ENCODE assay signal across 20 mouse cellular contexts in the genomic region with DNA sequence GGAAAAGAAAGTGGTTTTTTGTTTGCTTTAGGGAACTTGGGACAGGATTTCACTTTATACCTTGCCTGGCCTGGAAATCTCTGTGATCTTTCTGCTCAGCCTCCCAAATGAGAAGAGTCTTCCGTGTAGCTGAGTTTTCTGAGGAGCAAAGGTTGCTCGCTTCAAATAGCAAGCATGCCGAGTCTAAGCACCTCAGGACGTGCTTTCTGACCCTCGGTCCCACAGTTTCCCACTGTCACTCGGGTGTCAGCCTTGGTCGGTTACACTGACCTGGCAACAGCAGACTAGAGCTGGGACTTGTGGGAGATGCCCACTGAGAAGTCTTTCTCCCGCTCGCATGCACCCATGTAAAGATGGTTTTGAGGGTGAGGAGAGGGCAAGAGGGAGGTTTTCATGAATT. TPM values are rescaled to one million over a fixed set of nuclear protein-coding genes. Genes with fewer than 3 reads are reported as not detected.
"Had no signal": no experiment of that assay in that cellular context is flagged by ENCODE, and none has a peak within 500 bp of the region (broad histone marks: within the 10 kb centered on the region; RNA-seq: fewer than 3 reads in every experiment).

No protein-coding gene starts in this region.

- DNase-seq: layer of hippocampus, postnatal 36 days; left cerebral cortex, postnatal 4 days; liver, postnatal 0 days; lung, embryonic 14.5 days; thymus, adult 2 months; thymus, postnatal 25 days had no signal

- H3K27ac ChIP-seq: intestine, embryonic 15.5 days; kidney, postnatal 0 days; left cerebral cortex, adult 2 months; limb, embryonic 12.5 days; limb, embryonic 15.5 days; liver, embryonic 14.5 days; macrophage; midbrain, embryonic 12.5 days; midbrain, embryonic 15.5 days; neural tube, embryonic 12.5 days; stomach, postnatal 0 days had no signal

- H3K27me3 ChIP-seq: intestine, embryonic 15.5 days; limb, embryonic 12.5 days; limb, embryonic 15.5 days; midbrain, embryonic 12.5 days; midbrain, embryonic 15.5 days; neural tube, embryonic 12.5 days had no signal

- H3K4me2 ChIP-seq: intestine, embryonic 15.5 days; limb, embryonic 12.5 days; limb, embryonic 15.5 days; liver, embryonic 11.5 days; lung, embryonic 14.5 days; midbrain, embryonic 12.5 days; midbrain, embryonic 15.5 days; neural tube, embryonic 12.5 days had no signal

- H3K9me3 ChIP-seq: intestine, embryonic 15.5 days; limb, embryonic 12.5 days; limb, embryonic 15.5 days; midbrain, embryonic 12.5 days; midbrain, embryonic 15.5 days; neural tube, embryonic 12.5 days had no signal

- H3K4me1 ChIP-seq: intestine, embryonic 15.5 days; limb, embryonic 12.5 days; limb, embryonic 15.5 days; midbrain, embryonic 12.5 days; neural tube, embryonic 12.5 days had no signal

- H3K9ac ChIP-seq: intestine, embryonic 15.5 days; limb, embryonic 12.5 days; limb, embryonic 15.5 days; liver, embryonic 14.5 days; liver, postnatal 0 days; lung, embryonic 14.5 days; midbrain, embryonic 12.5 days; midbrain, embryonic 15.5 days; neural tube, embryonic 12.5 days had no signal

- ATAC-seq: hindbrain, embryonic 16.5 days; intestine, embryonic 15.5 days; liver, postnatal 0 days; lung, postnatal 0 days; midbrain, embryonic 15.5 days had no signal

- H3K4me3 ChIP-seq: intestine, embryonic 15.5 days; left cerebral cortex, adult 2 months; limb, embryonic 12.5 days; limb, embryonic 15.5 days; midbrain, embryonic 12.5 days; midbrain, embryonic 15.5 days; neural tube, embryonic 12.5 days had no signal

- H3K36me3 ChIP-seq: midbrain, embryonic 15.5 days had no signal

RNA-seq across cellular contexts. Expression of gene Cbs, which starts 39.1 kb away (rescaled TPM):
- polyA plus RNA-seq: macrophage had no signal
